Mouse (Mus musculus) thymus, postnatal 0 days (tissue): ENCODE measurements around the gene Fam192a. TPM values are rescaled to one million over a fixed set of nuclear protein-coding genes. Genes with fewer than 3 reads are reported as not detected.

Experiments used
- DNase-seq: peaks from one replicate; pipeline ENCODE4 v3.0.0-alpha.2; 2015; ENCODE audit warnings: low spot score
- polyA plus RNA-seq: library from polyadenylated mRNA; unstranded; fragments of >200 nt; fragmentation: Nextera tagmentation; extraction: Ambion mirVana; gene quantifications from 2 replicates; pipeline ENCODE4 v1.2.1, GENCODE M21; 2015

Fam192a gene
- polyA plus RNA-seq, 1 experiment from 2014 or later: 85.3 TPM

DNA sequence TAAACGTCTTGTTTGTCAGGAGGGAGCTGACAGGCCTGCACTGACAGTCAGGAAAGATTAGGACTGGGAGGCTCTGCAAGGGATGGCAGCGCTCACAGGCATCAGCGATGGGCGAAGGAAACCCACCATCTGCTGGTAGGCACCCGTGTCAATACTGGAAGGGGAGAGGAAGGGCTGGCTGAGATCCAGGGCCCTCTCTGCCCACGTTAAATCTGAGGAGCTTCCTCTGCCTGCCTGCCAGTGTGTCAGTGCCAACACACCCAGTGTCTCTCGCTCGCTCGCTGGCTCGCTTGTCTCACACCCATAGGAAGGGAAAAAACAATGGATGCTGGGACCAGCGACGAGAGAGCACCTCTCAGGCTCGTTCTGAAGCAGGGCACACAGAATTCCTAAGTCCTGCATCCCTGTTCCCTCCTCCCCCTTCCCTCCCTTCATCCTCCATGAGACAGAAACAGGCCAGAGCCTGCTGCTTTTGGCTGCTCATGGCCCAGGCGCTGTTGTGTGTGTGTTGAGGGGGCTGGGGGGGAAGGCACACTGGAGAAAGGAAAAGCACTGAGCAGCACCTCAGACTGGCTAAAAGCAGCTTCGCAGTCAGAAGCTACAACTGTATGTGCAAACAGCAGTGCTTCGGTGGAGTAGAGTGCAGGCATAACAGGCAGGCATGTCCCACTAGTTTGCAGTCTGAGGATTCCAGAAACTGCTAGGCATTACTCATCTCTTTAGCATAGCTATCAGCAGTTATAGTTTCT, 27.5 kb downstream of the Fam192a start:
- DNase-seq: no peak

- no peak for DNase-seq
Observed at GRCm38 (mm10) chr8:94571896-94572295, 29.9 kb downstream of the Fam192a start.

DNA sequence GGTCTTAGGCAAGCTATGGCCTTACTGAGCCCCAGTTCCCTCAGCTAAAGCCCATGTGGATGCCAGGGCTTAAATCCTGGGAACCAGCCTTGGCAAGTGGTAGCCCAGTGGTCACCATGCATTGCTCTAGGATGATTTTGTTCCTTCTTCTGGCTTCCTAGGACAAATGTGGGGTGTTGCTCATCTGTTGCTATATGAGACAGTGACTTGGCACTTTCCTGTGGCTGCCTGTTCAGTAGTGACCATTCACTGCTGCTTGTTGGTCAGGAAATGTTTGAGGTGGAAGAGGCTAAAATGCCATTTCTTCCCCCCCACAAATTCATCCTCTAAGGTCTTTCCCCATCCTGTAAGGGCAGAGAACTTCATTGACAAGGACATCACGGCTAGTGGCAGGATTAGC, 32.4 kb downstream of the Fam192a start:
- no peak for DNase-seq

- DNase-seq: no peak
Observed at GRCm38 (mm10) chr8:94568098-94568497, 33.7 kb downstream of the Fam192a start.

GRCm38 (mm10) chr8:94567159-94567849, 34.5 kb downstream of the Fam192a start:
- no peak for DNase-seq

- DNase-seq: no peak
Observed at GRCm38 (mm10) chr8:94566446-94567158, 35.2 kb downstream of the Fam192a start.

DNA sequence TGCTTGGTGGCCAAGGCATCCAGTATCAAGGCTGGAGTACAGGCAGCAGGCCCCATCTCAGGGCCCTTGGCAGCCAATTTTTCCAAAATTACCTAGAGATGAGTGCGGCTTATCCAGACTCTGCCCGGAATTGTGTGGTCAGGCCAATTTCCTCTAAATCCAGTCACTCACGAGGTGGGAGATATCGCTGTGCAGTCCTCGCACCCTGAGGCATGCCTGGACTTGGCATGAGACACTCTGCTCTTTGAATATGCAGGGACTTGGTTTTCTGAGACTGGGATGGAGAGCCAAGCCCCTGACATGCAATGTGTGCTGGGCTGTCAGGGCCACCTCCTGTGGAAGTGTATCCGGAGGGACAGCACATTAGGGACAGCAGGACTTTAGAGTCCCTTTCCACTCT, 35.8 kb downstream of the Fam192a start:
- no peak for DNase-seq

DNA sequence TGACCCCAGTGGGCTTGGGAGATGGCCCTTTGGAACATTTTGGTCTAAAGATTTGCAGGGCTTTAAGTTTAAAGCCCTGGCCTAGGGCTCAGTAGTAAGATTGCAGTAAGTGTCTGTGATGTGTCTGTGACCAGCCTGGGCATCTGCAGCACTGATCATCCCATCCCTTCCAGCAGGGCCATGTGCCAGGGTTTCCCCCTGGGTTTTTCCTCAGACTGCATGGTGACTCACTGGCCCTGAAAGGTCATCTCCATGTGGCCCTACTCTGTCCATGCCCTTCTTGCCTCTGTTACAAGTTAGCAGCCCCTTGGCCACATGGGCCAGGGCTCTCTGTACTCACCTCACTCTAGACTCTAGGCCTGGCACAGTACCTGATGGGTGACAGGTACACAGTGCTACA, 37.4 kb downstream of the Fam192a start:
- no peak for DNase-seq

GRCm38 (mm10) chr8:94561256-94561655, 40.5 kb downstream of the Fam192a start:
- no peak for DNase-seq

- no peak for DNase-seq
Observed at GRCm38 (mm10) chr8:94557281-94557680, 44.5 kb downstream of the Fam192a start.

DNA sequence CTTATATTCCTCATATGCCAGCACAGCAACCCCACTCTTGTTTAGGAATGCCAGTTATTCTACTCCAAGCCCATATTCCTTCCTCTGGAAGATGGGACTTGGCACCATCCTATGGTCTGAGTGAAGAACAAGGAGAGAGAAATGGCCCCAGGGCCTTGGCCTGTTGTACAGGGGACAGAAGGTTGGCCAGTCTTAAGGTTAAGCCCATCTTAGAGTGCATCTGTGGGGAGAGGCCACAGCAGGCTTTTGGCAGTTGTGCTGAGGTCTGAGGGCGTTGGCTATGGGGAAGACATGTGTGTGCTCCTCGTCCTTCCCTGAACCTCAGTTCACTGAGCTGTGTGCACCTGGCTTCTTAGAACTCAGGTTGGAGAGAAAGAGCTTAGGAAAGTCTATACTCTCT, 49.1 kb downstream of the Fam192a start:
- DNase-seq: no peak

GRCm38 (mm10) chr8:94551471-94552422, 50.0 kb downstream of the Fam192a start:
- DNase-seq: no peak

DNA sequence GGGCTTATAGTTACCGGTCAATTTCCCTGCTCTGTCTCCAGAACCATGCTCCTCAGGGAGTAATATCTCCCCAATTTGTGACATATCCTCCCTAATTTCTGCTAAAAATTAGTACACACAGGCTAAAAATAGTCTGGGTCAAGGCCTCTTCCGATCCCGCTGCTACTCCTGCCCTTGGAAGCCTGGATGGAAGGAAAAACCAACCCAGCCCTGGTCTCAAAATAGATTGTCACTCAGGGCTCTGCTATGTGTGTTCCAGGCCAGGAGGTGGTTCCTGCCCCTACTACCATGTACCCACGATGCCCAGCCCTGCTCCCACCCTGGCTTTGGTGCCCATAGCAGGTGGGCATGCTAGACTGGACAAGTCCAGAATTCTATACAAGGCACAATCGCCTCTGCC, 51.8 kb downstream of the Fam192a start:
- no peak for DNase-seq

DNA sequence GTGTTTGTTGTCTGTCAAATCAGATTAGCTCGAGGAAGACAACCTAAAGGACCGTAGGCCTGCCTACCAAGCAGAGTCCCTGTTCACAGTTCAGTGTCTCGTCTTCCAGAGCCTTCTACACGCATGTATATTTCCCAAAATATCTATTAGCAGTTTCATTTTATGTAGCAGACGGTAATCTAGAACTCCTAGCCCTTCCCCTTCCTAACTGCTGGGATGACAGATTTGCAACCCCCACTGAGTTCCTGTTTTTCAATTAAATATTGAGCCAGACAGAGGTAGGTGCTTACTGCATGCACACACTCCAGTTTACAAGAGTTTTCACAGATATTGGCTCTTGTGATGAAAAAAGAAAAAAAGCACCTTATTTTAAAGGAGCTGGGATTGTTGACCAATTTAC, 52.3 kb downstream of the Fam192a start:
- DNase-seq: no peak

DNA sequence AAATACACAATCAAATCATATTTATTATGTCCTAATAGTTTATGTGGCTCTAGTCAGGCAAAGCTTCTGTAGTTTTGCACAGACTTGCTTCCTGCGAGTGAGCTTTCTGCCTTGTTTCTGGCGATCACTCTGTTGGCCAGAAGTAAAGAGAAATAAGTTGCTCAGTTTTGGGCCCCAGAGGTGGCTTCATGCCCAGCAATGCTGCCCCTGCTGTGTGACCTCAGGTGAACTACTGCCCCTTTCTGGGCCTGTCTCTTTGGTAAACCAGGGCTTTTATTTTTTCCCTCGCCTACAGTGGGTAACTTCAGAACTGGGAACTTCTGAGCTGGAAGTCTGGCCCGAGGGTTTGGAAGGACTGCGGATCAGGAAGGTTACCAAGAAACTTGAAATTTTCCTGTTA, 52.8 kb downstream of the Fam192a start:
- no peak for DNase-seq

- DNase-seq: no peak
Observed at GRCm38 (mm10) chr8:94543981-94544380, 57.8 kb downstream of the Fam192a start.

DNA sequence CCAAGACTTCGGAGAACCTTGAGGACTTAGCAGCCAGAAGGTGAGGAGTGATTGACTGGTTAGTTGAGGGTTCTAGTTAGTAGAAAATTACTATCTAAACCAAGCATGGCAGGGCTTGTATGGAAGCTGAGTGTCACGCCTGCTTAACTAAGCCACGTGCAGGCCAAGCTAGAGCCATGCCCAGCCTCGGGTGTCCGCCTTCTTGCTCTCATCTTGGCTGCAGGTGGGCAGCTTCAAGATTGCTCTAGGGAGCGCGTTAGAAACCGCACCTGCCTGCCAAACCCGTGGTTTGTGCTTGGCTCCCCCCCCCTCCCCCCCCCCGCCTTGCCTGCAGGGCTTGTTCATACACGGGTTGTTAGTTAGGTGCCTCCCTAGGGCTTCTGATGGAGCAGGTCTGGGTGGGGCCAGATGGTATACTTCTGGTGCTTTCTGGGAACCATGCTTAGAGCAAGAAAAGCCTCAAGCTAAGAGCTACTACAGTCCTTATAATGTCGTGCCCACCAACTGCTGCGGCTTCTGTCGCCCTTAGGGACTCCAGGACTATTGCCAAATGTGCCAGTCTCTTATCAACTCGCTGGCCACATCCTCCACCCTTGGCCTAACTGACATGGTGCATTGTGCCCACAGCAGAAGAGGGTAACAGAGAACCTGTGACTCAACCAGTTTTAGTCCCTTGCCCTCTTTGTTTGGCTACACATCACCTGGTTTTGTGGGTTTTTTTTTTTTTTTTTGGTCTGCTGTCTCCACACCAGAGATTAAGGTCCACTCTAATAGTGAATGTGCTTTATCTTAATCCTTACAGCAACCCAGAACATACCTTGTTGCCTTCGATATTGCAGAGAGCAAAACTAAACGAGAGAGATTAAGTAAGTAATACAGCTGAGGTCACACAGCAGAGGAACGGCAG, 60.7 kb downstream of the Fam192a start:
- DNase-seq: no peak

- DNase-seq: no peak
Observed at GRCm38 (mm10) chr8:94540025-94540424, 61.8 kb downstream of the Fam192a start.

GRCm38 (mm10) chr8:94537456-94537855, 64.3 kb downstream of the Fam192a start:
- no peak for DNase-seq

GRCm38 (mm10) chr8:94535631-94536030, 66.2 kb downstream of the Fam192a start:
- DNase-seq: no peak
